Mouse (Mus musculus): ENCODE measurements around the gene Tmem151b. TPM values are rescaled to one million over a fixed set of nuclear protein-coding genes. Genes with fewer than 3 reads are reported as not detected.
A peak's percentile ranks its signal among the peaks of the same experiment; 100 is the strongest.

The Tmem151b gene
- polyA plus RNA-seq, 1 experiment from 2014 or later: 41.3 TPM

DNA sequence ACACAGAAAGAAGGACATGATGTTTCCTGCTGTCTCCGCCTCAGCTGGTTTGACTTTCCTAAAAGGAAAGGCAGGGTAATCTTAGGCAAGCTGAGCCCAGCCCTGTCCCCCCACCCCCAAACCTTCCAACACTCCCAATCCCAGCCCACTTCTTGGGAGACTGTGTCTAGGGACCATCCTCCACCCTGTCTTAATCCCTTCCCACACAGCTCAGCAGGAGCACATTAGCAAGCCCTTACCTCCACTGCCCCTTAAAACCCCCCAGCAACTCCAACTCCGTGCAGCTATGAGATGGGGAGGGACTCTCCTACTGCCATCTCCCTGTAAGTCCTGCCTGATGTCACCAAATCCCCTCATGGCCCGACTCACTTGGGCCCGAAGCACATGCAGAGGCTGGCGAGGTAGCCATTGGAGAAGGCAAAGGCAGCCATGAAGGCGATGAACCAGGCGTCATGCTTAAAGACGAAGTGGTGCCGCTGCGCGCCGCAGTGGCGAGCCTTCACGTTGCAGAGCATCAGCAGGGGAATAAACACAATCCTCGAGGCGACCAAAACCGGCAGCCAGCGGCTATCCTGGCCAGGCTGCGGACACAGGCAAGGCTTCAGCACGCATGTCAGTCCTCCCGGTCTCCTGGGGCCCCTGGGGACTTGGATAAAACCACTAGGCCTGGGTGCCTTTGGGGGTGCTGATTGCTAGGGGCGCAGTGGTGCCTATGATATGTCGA, 36.4 kb upstream of the Tmem151b start:
- 60% methylated on average over 23 of the region's 23 CpGs for WGBS
- H3K4me1 ChIP-seq (replicated peaks; ENCODE audit: control insufficient read depth, insufficient read depth, low read length): peaks cover 7% of the 10 kb centered on the region
- no peak overlapping the region; the same call in 1 of the 2 replicates for H3K27ac ChIP-seq (ENCODE audit: low read length)
- no peak overlapping the region for H3K9ac ChIP-seq (replicated peaks; ENCODE audit: low read depth, low read length)
- peaks cover 8% of the 10 kb centered on the region; the same call in 1 of the 2 replicates for H3K36me3 ChIP-seq (ENCODE audit: control insufficient read depth, insufficient read depth)
- H3K9me3 ChIP-seq (ENCODE audit: control insufficient read depth, low read length): no peaks in the 10 kb centered on the region
- H3K4me3 ChIP-seq (replicated peaks; ENCODE audit: low read length): no peak overlapping the region
- H3K27me3 ChIP-seq (replicated peaks; ENCODE audit: control insufficient read depth, insufficient read depth, low read length): no peaks in the 10 kb centered on the region
- ATAC-seq: no peak
- H3K4me2 ChIP-seq (ENCODE audit: low read length): no peak overlapping the region

DNA sequence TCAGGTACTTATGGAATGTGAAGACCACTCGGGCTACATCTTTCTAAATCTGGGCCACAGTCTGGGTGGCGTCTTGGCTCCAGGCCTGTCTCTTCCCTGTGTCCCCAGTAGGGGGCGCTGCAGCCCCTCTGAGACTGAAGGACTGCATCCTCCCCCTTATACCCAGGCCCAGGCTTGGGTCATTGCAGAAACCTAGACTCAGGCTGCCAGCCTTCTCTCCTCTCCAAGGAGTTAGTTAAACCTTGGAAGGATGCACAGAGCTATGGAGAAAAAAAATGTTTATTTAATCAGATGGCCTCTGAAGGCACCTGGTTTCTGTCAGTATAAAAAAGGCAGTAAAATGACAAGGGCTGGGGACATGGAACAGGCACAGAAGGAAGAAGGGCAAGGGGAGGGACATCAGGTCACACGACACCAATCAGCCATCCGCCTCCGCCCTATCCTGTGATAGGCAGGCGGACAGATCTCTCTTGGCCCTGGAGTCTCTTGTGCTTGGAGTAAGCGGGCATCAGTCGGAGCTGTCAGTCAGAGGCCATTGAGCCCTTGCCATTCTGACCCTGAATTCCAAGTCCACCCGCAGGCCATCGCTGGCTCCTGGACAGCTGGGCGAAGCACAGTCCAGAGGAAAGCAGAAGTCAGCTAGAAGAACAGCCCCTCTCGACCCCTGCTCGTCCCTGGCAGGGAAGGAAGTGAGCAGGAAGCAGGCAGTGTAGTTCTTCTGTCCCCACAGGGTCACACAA, 35.6 kb upstream of the Tmem151b start:
- peak overlapping the region; percentile 57 for H3K27ac ChIP-seq (ENCODE audit: low read length)
- peaks cover 8% of the 10 kb centered on the region; the same call in 1 of the 2 replicates for H3K36me3 ChIP-seq (ENCODE audit: control insufficient read depth, insufficient read depth)
- no peaks in the 10 kb centered on the region for H3K27me3 ChIP-seq (replicated peaks; ENCODE audit: control insufficient read depth, insufficient read depth, low read length)
- H3K4me3 ChIP-seq (replicated peaks; ENCODE audit: low read length): no peak overlapping the region
- peaks cover 7% of the 10 kb centered on the region for H3K4me1 ChIP-seq (replicated peaks; ENCODE audit: control insufficient read depth, insufficient read depth, low read length)
- H3K9ac ChIP-seq (replicated peaks; ENCODE audit: low read depth, low read length): no peak overlapping the region; the same call in 1 of the 2 replicates
- 26% methylated on average over 14 of the region's 14 CpGs for WGBS
- ATAC-seq: peak; percentile 53
- H3K9me3 ChIP-seq (ENCODE audit: control insufficient read depth, low read length): no peaks in the 10 kb centered on the region
- no peak overlapping the region for H3K4me2 ChIP-seq (ENCODE audit: low read length)

DNA sequence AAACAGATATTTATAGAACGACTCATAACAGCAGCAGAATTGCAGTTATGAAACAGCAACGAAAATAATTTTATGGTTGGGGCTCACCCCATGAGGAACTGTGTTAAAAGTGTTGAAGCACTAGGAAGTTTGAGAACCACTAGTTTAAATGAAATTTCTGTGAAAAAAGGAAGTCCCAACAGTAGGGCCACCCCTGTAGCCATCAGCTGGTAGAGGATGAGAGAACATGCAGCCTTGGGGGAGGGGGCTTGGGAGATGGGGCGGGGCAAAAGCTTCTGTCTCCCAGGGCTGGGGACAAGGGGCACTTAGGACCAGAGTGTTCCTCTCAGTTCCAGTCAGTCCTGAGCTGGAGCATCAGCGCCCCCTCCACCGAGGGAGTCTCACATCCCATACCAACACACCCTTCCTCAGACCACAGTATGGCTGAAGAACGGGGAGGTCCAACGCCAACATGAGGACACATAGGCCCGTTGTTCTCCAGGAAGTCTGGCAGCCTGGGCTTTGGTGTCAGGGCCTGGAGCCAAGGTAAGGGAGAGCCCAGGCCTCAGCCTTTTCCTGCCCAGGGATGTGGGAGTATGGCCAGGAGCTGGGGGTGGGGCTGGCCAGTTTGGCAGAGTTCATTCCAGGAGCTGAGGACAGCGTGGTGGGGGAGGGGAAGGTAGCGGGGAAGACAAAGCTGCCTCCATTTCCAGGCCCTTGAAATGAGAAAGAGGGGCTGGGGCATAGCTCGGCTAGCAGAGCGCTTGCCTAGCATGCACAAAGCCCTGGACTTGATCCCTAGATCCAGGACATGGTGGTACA, 34.8 kb upstream of the Tmem151b start:
- no peak overlapping the region for H3K4me2 ChIP-seq (ENCODE audit: low read length)

DNA sequence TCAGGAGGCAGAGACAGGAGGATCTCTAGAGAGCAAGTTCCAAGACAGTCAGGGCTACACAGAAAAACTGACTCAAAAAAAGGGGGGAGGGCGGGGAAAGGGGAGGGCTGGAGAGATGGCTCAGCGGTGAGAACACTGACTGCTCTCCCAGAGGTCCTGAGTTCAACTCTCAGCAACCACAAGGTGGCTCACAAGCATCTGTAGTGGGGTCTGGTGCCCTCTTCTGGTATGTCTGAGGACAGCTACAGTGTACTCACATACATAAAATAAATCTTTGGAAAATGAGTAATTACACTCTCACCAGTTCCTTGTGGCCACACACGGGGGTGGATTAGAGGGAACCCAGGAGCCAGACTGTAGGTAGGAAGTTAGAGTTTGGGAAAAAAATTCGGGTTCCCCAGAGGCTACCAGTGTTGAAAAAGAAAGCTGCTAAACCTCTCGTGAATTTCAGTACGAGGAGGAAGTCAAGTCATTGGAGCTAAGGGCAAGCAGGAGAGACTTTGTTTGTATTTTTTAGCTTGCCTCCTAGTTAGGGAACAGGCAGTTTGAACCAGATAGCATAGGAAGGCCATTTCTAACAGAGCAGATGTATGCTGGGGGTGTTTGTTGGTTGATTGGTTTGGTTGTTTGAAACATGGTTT, 33.4 kb upstream of the Tmem151b start:
- H3K27ac ChIP-seq (ENCODE audit: low read length): no peak overlapping the region
- no peak overlapping the region for H3K4me3 ChIP-seq (replicated peaks; ENCODE audit: low read length)
- H3K27me3 ChIP-seq (replicated peaks; ENCODE audit: control insufficient read depth, insufficient read depth, low read length): no peaks in the 10 kb centered on the region
- H3K4me2 ChIP-seq (ENCODE audit: low read length): no peak overlapping the region
- 71% methylated on average over 6 of the region's 6 CpGs for WGBS
- no peak for ATAC-seq
- H3K9me3 ChIP-seq (ENCODE audit: control insufficient read depth, low read length): no peaks in the 10 kb centered on the region
- no peak overlapping the region for H3K9ac ChIP-seq (replicated peaks; ENCODE audit: low read depth, low read length)
- H3K36me3 ChIP-seq (ENCODE audit: control insufficient read depth, insufficient read depth): peaks cover 8% of the 10 kb centered on the region; the same call in 1 of the 2 replicates
- peaks cover 7% of the 10 kb centered on the region for H3K4me1 ChIP-seq (replicated peaks; ENCODE audit: control insufficient read depth, insufficient read depth, low read length)

More for the DNA sequence above, 34.8 kb upstream of the Tmem151b start:
- Histone ChIP-seq H3K27ac (ENCODE audit: low read length) (peak overlapping the region; percentile 57), H3K27me3 (replicated peaks; ENCODE audit: control insufficient read depth, insufficient read depth, low read length) (no peaks in the 10 kb centered on the region), H3K4me1 (replicated peaks; ENCODE audit: control insufficient read depth, insufficient read depth, low read length) (peaks cover 7% of the 10 kb centered on the region), H3K9ac (replicated peaks; ENCODE audit: low read depth, low read length) (no peak overlapping the region; the same call in 1 of the 2 replicates), H3K9me3 (ENCODE audit: control insufficient read depth, low read length) (no peaks in the 10 kb centered on the region), H3K36me3 (ENCODE audit: control insufficient read depth, insufficient read depth) (peaks cover 8% of the 10 kb centered on the region; the same call in 1 of the 2 replicates), H3K4me3 (replicated peaks; ENCODE audit: low read length) (no peak overlapping the region)
- peak; percentile 24 for ATAC-seq
- 33% methylated on average over 12 of the region's 12 CpGs for WGBS

DNA sequence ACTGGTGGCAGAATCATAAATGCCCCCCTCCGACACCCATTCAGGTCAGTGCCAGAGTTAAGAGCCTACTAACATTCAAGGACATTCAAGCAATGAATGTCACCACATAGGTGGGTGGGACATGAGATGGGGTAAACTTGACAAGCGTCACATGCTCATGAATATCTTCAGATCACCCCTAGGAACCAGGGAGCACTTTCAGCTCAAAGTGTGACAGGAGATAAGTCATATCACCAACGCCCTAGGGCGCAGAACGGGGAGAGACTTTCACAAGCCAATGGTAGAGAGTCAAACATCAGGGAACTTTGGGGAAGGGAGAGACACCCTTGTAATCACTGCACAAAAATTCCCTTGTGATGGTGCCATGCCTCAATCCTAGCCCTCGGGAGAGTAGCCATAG, 32.7 kb upstream of the Tmem151b start:
- Histone ChIP-seq H3K4me1 (replicated peaks; ENCODE audit: control insufficient read depth, insufficient read depth, low read length) (peaks cover 7% of the 10 kb centered on the region), H3K27ac (ENCODE audit: low read length) (no peak overlapping the region), H3K36me3 (ENCODE audit: control insufficient read depth, insufficient read depth) (peaks cover 7% of the 10 kb centered on the region; the same call in 1 of the 2 replicates), H3K4me3 (replicated peaks; ENCODE audit: low read length) (no peak overlapping the region), H3K9me3 (ENCODE audit: control insufficient read depth, low read length) (no peaks in the 10 kb centered on the region), H3K9ac (replicated peaks; ENCODE audit: low read depth, low read length) (no peak overlapping the region), H3K27me3 (replicated peaks; ENCODE audit: control insufficient read depth, insufficient read depth, low read length) (no peaks in the 10 kb centered on the region), H3K4me2 (ENCODE audit: low read length) (no peak overlapping the region)
- no peak for ATAC-seq
- WGBS: 91% methylated on average over 6 of the region's 6 CpGs

DNA sequence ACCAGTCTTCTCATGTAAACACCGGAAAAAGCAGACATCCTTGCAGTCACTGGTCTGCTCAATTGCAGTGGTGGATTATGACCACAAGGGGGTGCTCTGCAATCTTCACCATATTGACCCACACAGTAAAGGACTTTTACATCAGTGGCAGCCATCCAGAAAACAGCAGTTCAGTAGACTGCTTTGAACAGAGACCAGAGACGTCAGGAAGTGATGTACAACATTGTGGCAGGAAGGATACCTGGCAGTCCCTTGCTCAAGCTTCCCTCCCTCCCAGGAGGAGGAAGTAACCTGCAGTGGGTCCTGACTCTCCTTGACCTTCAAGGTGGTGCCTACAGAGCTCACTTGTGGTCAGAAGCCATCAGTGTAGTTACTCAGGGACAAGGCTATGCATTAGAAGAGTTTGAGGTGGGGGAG, 32.1 kb upstream of the Tmem151b start:
- H3K4me3 ChIP-seq (replicated peaks; ENCODE audit: low read length): no peak overlapping the region
- H3K36me3 ChIP-seq (ENCODE audit: control insufficient read depth, insufficient read depth): peaks cover 3% of the 10 kb centered on the region; the same call in 1 of the 2 replicates
- no peak overlapping the region for H3K27ac ChIP-seq (ENCODE audit: low read length)
- H3K4me2 ChIP-seq (ENCODE audit: low read length): no peak overlapping the region
- H3K4me1 ChIP-seq (replicated peaks; ENCODE audit: control insufficient read depth, insufficient read depth, low read length): peaks cover 7% of the 10 kb centered on the region
- no peak overlapping the region for H3K9ac ChIP-seq (replicated peaks; ENCODE audit: low read depth, low read length)
- H3K9me3 ChIP-seq (ENCODE audit: control insufficient read depth, low read length): no peaks in the 10 kb centered on the region
- 8% methylated on average over 2 of the region's 2 CpGs for whole genome bisulfite sequencing
- no peak for ATAC-seq
- no peaks in the 10 kb centered on the region for H3K27me3 ChIP-seq (replicated peaks; ENCODE audit: control insufficient read depth, insufficient read depth, low read length)

DNA sequence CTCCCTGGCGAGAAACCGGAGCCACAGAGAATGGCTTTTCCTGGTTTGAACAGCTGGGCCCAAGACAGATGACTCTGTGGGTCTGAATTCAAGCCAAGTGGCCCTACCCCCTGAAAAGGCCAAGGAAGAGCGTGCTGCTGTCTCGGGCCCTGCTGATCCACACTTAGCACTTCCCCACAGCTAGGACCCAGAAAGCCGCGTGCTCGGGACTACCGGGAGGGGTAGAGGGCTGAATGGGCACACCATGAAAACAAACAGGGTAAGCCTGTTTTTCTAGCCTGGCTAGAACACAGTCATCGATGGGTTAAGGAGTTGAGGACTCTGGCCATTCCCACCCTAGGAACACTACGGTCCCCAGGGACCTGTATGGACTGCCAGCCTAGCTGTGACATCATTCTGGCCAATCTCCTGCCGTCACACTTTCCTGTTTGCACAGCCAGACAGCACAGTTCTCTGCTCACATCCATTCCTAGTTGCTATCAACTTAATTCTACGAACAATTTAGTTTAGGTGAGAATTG, 31.5 kb upstream of the Tmem151b start:
- no peak overlapping the region for H3K27ac ChIP-seq (ENCODE audit: low read length)
- H3K9ac ChIP-seq (replicated peaks; ENCODE audit: low read depth, low read length): no peak overlapping the region
- 53% methylated on average over 12 of the region's 12 CpGs for WGBS

DNA sequence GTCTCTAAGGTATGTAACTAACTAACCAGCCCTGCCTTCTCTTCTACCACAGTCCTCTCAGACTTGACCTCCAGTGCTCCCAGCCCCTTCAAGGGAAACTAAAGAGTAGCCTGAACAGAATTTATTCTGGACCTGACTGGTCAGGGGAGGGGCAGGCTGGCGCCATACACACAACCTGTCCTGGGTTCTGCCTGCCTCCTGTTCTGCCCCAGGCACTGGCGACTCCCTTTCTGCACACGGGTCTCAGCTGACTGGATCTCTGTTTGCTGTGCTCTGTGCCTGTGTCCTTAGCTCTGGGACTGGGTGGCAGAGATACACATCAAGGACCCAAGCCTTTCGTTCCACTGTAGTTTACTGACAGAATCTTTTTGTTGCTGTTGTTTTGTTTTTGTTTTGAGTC, 30.1 kb upstream of the Tmem151b start:
- Histone ChIP-seq H3K4me2 (ENCODE audit: low read length) (no peak overlapping the region), H3K36me3 (ENCODE audit: control insufficient read depth, insufficient read depth) (no peaks in the 10 kb centered on the region), H3K9me3 (ENCODE audit: control insufficient read depth, low read length) (no peaks in the 10 kb centered on the region), H3K4me1 (replicated peaks; ENCODE audit: control insufficient read depth, insufficient read depth, low read length) (peaks cover 10% of the 10 kb centered on the region), H3K27ac (ENCODE audit: low read length) (no peak overlapping the region), H3K4me3 (replicated peaks; ENCODE audit: low read length) (no peak overlapping the region), H3K9ac (replicated peaks; ENCODE audit: low read depth, low read length) (no peak overlapping the region), H3K27me3 (replicated peaks; ENCODE audit: control insufficient read depth, insufficient read depth, low read length) (no peaks in the 10 kb centered on the region)
- 89% methylated on average over 4 of the region's 4 CpGs for WGBS
- no peak for ATAC-seq

More for the DNA sequence above, 31.5 kb upstream of the Tmem151b start:
- no peak overlapping the region for H3K4me3 ChIP-seq (replicated peaks; ENCODE audit: low read length)
- no peaks in the 10 kb centered on the region for H3K27me3 ChIP-seq (replicated peaks; ENCODE audit: control insufficient read depth, insufficient read depth, low read length)
- peaks cover 7% of the 10 kb centered on the region for H3K4me1 ChIP-seq (replicated peaks; ENCODE audit: control insufficient read depth, insufficient read depth, low read length)
- no peaks in the 10 kb centered on the region for H3K9me3 ChIP-seq (ENCODE audit: control insufficient read depth, low read length)
- no peak overlapping the region for H3K4me2 ChIP-seq (ENCODE audit: low read length)
- H3K36me3 ChIP-seq (ENCODE audit: control insufficient read depth, insufficient read depth): no peaks in the 10 kb centered on the region
- ATAC-seq: no peak
